Mouse (Mus musculus) intestine, embryonic 14.5 days (tissue): ENCODE results near the gene Nova2. TPM values are rescaled to one million over a fixed set of nuclear protein-coding genes. Genes with fewer than 3 reads are reported as not detected.
A peak's percentile ranks its signal among the peaks of the same experiment; 100 is the strongest.

ENCODE experiments used
- ATAC-seq: fragments of 200-750 bp; cut with Nextera tagmentation; replicated peaks from 2 replicates; pipeline ENCODE4 v1.8.0; 2017; ENCODE audit warnings: low read depth, moderate number of reproducible peaks, moderate TSS enrichment, moderate library complexity; ENCODE audit not compliant: low FRiP score, low TSS enrichment
- DNase-seq: peaks from one replicate; pipeline ENCODE4 v3.0.0-alpha.2; 2018; ENCODE audit warnings: low spot score
- H3K27ac ChIP-seq: fragments of 300-500 bp; sonication (generic); 2 replicates; pipeline ENCODE4 v1.5.1; 2014; ENCODE audit warnings: low read depth, mild to moderate bottlenecking, control low read depth
- H3K27me3 ChIP-seq: fragments of 300-500 bp; sonication (generic); replicated peaks from 2 replicates; pipeline ENCODE4 v1.6.1; 2014; ENCODE audit warnings: low read length, control low read depth; ENCODE audit not compliant: control insufficient read depth, insufficient read depth
- H3K36me3 ChIP-seq: fragments of 300-500 bp; sonication (generic); 2 replicates; pipeline ENCODE4 v1.6.1; 2014; ENCODE audit warnings: low read length, control low read depth; ENCODE audit not compliant: control insufficient read depth, insufficient read depth
- H3K4me1 ChIP-seq: fragments of 300-500 bp; sonication (generic); replicated peaks from 2 replicates; pipeline ENCODE4 v1.6.1; 2014; ENCODE audit warnings: low read length, control low read depth, mixed read lengths; ENCODE audit not compliant: control insufficient read depth, insufficient read depth
- H3K4me2 ChIP-seq: fragments of 300-500 bp; sonication (generic); 2 replicates; pipeline ENCODE4 v1.6.1; 2014; ENCODE audit warnings: low read length
- H3K4me3 ChIP-seq: fragments of 300-500 bp; sonication (generic); 2 replicates; pipeline ENCODE4 v1.5.1; 2014; ENCODE audit warnings: low read depth, low read length, control low read depth, mixed read lengths
- H3K9ac ChIP-seq: fragments of 300-500 bp; sonication (generic); 2 replicates; pipeline ENCODE4 v1.6.1; 2014; ENCODE audit warnings: mild to moderate bottlenecking, low read length
- H3K9me3 ChIP-seq: fragments of 300-500 bp; sonication (generic); 2 replicates; pipeline ENCODE4 v1.6.1; 2016; ENCODE audit warnings: low read length, control low read depth; ENCODE audit not compliant: control insufficient read depth
- WGBS: fragments of 180-500 bp; shearing (Covaris S2); extraction: QIAGEN DNeasy Blood & Tissue Kit; methylation state at CpG from one replicate; pipeline ENCODE4 v1.1.7; 2014; 5-methylcytosine and 5-hydroxymethylcytosine counted together
- polyA plus RNA-seq: library from polyadenylated mRNA; unstranded; fragments of >200 nt; fragmentation: Nextera tagmentation; extraction: Ambion mirVana; gene quantifications from 2 replicates; pipeline ENCODE4 v1.2.1, GENCODE M21; 2014

Nova2 gene
- polyA plus RNA-seq, 1 experiment from 2014 or later = 0.66 TPM

- Histone ChIP-seq H3K27ac (no peak overlapping the region), H3K9me3 (no peaks in the 10 kb centered on the region), H3K27me3 (peaks cover 74% of the 10 kb centered on the region), H3K4me1 (0 out of 2 replicates have a peak, but pooled peaks cover 7% of the 10 kb centered on the region), H3K36me3 (no peaks in the 10 kb centered on the region), H3K9ac (peak overlapping the region; percentile 46), H3K4me3 (peak overlapping the region; percentile 59), H3K4me2 (peak overlapping the region; percentile 96)
- DNase-seq (peak; percentile 57), ATAC-seq (peak; percentile 8; the same call in 1 of the 2 replicates)
- 1% methylated on average over 21 of the region's 21 CpGs for WGBS
Measured at GRCm38 (mm10) chr7:18958384-18958766, 32.7 kb downstream of the Nova2 start.

DNA sequence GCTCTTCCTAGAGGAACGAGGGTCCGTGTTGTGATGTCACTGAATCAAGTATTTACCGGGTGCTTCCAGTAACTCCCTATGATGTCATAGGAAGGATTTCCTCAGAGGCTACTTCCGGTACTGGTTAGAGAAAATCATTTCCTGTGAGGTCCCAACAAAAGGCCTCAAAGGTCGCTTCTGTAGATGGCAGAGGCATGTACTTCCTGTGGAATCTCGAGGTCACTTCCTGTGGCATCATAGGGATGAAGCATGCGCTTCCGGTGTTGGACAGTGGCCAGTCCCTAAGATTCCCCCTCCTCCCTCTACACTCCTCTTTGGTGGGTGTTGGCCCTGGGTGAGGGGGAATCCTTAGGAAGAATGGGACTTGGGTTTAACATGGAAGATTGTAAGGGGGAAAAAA lies 33.8 kb downstream of the Nova2 start:
- Histone ChIP-seq H3K27ac (no peak overlapping the region), H3K36me3 (no peaks in the 10 kb centered on the region), H3K4me1 (0 out of 2 replicates have a peak, but pooled peaks cover 7% of the 10 kb centered on the region), H3K9me3 (no peaks in the 10 kb centered on the region), H3K27me3 (peaks cover 85% of the 10 kb centered on the region), H3K4me2 (no peak overlapping the region), H3K9ac (no peak overlapping the region), H3K4me3 (no peak overlapping the region)
- no peak for ATAC-seq
- 51% methylated on average over 8 of the region's 8 CpGs for WGBS
- no peak for DNase-seq

DNA sequence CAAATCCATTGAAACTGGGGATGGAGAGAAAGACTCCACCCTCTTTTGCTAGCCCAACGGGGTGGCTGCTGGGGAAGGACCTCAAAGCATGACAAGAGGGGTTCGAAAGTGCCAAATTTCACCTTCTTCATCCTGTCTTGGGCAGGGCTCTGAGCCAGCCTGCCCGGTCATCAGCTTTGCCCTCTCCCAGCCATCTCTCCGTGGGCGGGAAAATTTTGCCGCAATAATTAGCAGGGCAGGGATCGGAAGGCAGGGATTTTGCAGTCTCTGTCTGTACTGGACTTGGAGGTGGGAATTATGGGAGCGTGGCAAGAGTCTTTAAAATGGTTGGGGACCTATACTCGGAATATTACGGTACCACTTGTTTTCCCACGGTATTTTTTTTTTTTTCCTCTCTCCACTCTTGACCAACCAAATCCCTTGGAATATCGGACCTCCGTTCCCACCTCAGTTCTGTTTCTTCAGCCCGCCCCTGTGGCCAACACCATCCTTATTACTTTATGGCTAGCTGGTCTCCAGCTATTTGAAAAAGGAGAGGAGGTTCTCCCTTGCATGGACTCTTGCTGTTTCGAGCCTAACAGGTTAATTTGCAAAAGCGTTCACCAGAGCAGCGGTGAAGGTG lies 36.6 kb downstream of the Nova2 start:
- no peak overlapping the region for H3K27ac ChIP-seq
- ATAC-seq = no peak
- H3K36me3 ChIP-seq = no peaks in the 10 kb centered on the region
- peak; percentile 55 for DNase-seq
- peak overlapping the region; percentile 10; the same call in 1 of the 2 replicates for H3K4me3 ChIP-seq
- 0 out of 2 replicates have a peak, but pooled peaks cover 7% of the 10 kb centered on the region for H3K4me1 ChIP-seq
- H3K9ac ChIP-seq = no peak overlapping the region
- H3K27me3 ChIP-seq = peaks cover 94% of the 10 kb centered on the region
- peak overlapping the region; percentile 20 for H3K4me2 ChIP-seq
- no peaks in the 10 kb centered on the region for H3K9me3 ChIP-seq
- WGBS = 2% methylated on average over 17 of the region's 17 CpGs

DNA sequence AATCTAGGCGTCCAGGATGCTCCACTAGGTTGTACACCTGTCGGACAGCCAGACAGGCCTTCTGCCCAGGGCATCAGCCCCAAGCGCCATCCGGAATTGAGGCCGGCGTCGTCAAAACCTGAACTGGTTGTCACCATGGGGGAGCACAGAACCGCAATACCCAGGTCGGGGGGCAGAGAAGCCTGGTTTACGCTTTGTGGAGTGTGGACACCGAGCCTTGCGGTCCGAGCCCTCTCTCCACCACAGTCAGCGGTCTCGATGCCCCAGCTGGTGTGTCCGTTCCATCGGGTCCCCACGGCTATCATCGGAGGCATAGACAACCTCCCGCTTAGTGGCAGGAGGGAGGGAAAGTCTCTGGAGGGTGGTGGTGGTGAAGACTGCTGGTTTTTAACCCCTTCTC lies 37.1 kb downstream of the Nova2 start:
- H3K4me1 ChIP-seq = 0 out of 2 replicates have a peak, but pooled peaks cover 5% of the 10 kb centered on the region
- H3K4me2 ChIP-seq = peak overlapping the region; percentile 20
- H3K27ac ChIP-seq = no peak overlapping the region
- no peak for ATAC-seq
- peak; percentile 62 for DNase-seq
- peak overlapping the region; percentile 10; the same call in 1 of the 2 replicates for H3K4me3 ChIP-seq
- H3K36me3 ChIP-seq = no peaks in the 10 kb centered on the region
- WGBS = 3% methylated on average over 20 of the region's 20 CpGs
- no peak overlapping the region for H3K9ac ChIP-seq
- no peaks in the 10 kb centered on the region for H3K9me3 ChIP-seq
- H3K27me3 ChIP-seq = peaks cover 89% of the 10 kb centered on the region

DNA sequence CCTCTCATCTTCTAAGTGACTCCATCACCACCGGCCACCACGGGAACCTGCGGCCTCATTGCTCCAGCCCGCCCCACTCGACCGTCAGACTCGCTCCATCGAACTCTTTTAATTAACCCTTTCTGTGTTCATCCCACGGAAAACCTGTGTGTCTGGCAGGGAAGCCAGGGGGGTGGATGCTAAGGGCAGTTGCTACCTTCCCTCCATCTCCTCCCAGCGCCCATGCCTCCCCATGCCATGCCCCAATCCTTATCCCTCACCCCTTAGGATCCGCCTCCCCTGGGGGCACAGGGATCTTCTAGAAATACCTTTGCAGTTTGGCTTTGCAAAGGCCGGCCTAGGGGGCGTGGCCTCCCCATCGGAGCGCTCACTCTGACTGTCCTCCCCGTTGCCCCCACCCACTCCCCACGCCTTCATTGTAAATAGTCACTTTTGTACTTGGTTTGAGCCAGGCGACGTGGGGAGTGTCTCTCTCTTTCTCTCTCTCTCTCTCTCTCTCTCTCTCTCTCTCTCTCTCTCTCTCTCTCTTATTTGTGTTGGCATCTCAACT lies 37.7 kb downstream of the Nova2 start:
- ATAC-seq = no peak
- Histone ChIP-seq H3K4me2 (peak overlapping the region; percentile 20; the same call in 1 of the 2 replicates), H3K4me3 (no peak overlapping the region), H3K27ac (no peak overlapping the region), H3K36me3 (no peaks in the 10 kb centered on the region), H3K9ac (no peak overlapping the region), H3K9me3 (no peaks in the 10 kb centered on the region), H3K4me1 (0 out of 2 replicates have a peak, but pooled peaks cover 5% of the 10 kb centered on the region), H3K27me3 (peaks cover 84% of the 10 kb centered on the region)
- 1% methylated on average over 19 of the region's 19 CpGs for WGBS
- DNase-seq = no peak

GRCm38 (mm10) chr7:18965312-18965711 lies 39.6 kb downstream of the Nova2 start:
- 79% methylated on average over 5 of the region's 5 CpGs for WGBS
- Histone ChIP-seq H3K27me3 (peaks cover 64% of the 10 kb centered on the region), H3K9me3 (no peaks in the 10 kb centered on the region), H3K4me2 (no peak overlapping the region), H3K36me3 (no peaks in the 10 kb centered on the region), H3K4me3 (no peak overlapping the region), H3K4me1 (0 out of 2 replicates have a peak, but pooled peaks cover 5% of the 10 kb centered on the region), H3K9ac (no peak overlapping the region), H3K27ac (no peak overlapping the region)
- DNase-seq = no peak
- ATAC-seq = no peak

- ATAC-seq (no peak), DNase-seq (no peak)
- peaks cover 41% of the 10 kb centered on the region for H3K27me3 ChIP-seq
- WGBS = 10% methylated on average over 8 of the region's 8 CpGs
- no peaks in the 10 kb centered on the region for H3K36me3 ChIP-seq
- H3K4me3 ChIP-seq = no peak overlapping the region
- H3K9me3 ChIP-seq = no peaks in the 10 kb centered on the region
- no peak overlapping the region for H3K27ac ChIP-seq
- H3K9ac ChIP-seq = no peak overlapping the region
- 0 out of 2 replicates have a peak, but pooled peaks cover 3% of the 10 kb centered on the region for H3K4me1 ChIP-seq
- no peak overlapping the region for H3K4me2 ChIP-seq
Measured at GRCm38 (mm10) chr7:18967603-18968002, 41.9 kb downstream of the Nova2 start.

DNA sequence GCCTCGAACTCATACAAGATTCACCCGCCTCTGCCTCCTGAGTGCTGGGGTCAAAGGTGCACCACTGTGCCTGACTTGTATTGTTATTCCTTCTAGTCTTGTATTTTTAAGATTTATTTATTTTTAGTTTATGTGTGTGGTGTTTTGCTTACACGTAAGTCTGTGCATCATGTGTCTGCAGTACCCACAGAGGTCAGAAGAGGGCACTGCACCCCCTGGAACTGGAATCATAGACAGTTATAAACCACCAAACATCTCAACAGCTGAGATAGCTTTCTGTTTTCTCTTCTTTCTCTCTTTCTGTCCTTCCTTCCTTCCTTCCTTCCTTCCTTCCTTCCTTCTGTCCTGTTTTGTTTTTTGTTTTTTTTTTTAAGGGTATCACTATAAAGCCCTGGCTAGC lies 45.3 kb downstream of the Nova2 start:
- no peak for ATAC-seq
- DNase-seq = no peak
- Histone ChIP-seq H3K4me1 (no peaks in the 10 kb centered on the region), H3K27me3 (peaks cover 10% of the 10 kb centered on the region; the same call in 1 of the 2 replicates), H3K4me2 (no peak overlapping the region), H3K4me3 (no peak overlapping the region), H3K27ac (no peak overlapping the region), H3K9me3 (no peaks in the 10 kb centered on the region), H3K36me3 (no peaks in the 10 kb centered on the region), H3K9ac (no peak overlapping the region)
- 87% methylated on average over 3 of the region's 3 CpGs for WGBS
